Mouse (Mus musculus) forebrain, embryonic 14.5 days (tissue): ENCODE data around the gene Mrps26. TPM values are rescaled to one million over a fixed set of nuclear protein-coding genes. Genes with fewer than 3 reads are reported as not detected.
A peak's percentile ranks its signal among the peaks of the same experiment; 100 is the strongest.

ENCODE experiments used
- ATAC-seq: fragments of 200-750 bp; cut with Nextera tagmentation; 2 replicates; pipeline ENCODE4 v1.8.0; 2017; ENCODE audit warnings: mild to moderate bottlenecking, moderate library complexity
- DNase-seq: peaks from one replicate; pipeline ENCODE4 v3.0.0-alpha.2; 2015; ENCODE audit warnings: low spot score
- H3K27ac ChIP-seq: fragments of 300-500 bp; sonication (generic); 2 replicates; pipeline ENCODE4 v1.5.1; 2014; ENCODE audit warnings: low read depth, mild to moderate bottlenecking, control low read depth, low read length, moderate library complexity
- H3K27me3 ChIP-seq: fragments of 300-500 bp; sonication (generic); replicated peaks from 2 replicates; pipeline ENCODE4 v1.6.1; 2014; ENCODE audit warnings: low read length, control low read depth, mixed read lengths; ENCODE audit not compliant: control insufficient read depth, insufficient read depth
- H3K36me3 ChIP-seq: fragments of 300-500 bp; sonication (generic); 2 replicates; pipeline ENCODE4 v1.6.1; 2014; ENCODE audit warnings: low read length, control low read depth; ENCODE audit not compliant: control insufficient read depth, insufficient read depth
- H3K4me1 ChIP-seq: fragments of 300-500 bp; sonication (generic); 2 replicates; pipeline ENCODE4 v1.6.1; 2014; ENCODE audit warnings: antibody characterized with exemption, low read length, control low read depth; ENCODE audit not compliant: control insufficient read depth, insufficient read depth
- H3K4me2 ChIP-seq: fragments of 300-500 bp; sonication (generic); 2 replicates; pipeline ENCODE4 v1.6.1; 2014; ENCODE audit warnings: mild to moderate bottlenecking, control low read depth, low read length
- H3K4me3 ChIP-seq: fragments of 300-500 bp; sonication (generic); 2 replicates; pipeline ENCODE4 v1.5.1; 2014; ENCODE audit warnings: low read depth, low read length, control low read depth
- H3K9ac ChIP-seq: fragments of 300-500 bp; sonication (generic); 2 replicates; pipeline ENCODE4 v1.6.1; 2014; ENCODE audit warnings: mild to moderate bottlenecking, low read length, control low read depth, moderate library complexity
- H3K9me3 ChIP-seq: fragments of 300-500 bp; sonication (generic); replicated peaks from 2 replicates; pipeline ENCODE4 v1.6.1; 2016; ENCODE audit warnings: low read length, control low read depth, mixed read lengths; ENCODE audit not compliant: control insufficient read depth
- WGBS: fragments of 180-500 bp; shearing (Covaris S2); extraction: QIAGEN DNeasy Blood & Tissue Kit; methylation state at CpG from one replicate; pipeline ENCODE4 v1.1.7; 2014; 5-methylcytosine and 5-hydroxymethylcytosine counted together
- microRNA-seq: library from miRNA; unstranded; fragments of <30 nt; microRNA quantifications from one replicate; pipeline ENCODE4, GENCODE M21; 2016
- polyA plus RNA-seq: library from polyadenylated mRNA; unstranded; fragments of >200 nt; fragmentation: Nextera tagmentation; extraction: Ambion mirVana; gene quantifications from 2 replicates; pipeline ENCODE4 v1.2.1, GENCODE M21; 2014

Mrps26 gene
- polyA plus RNA-seq, 1 experiment from 2014 or later: 98.1 TPM

GRCm38 (mm10) chr2:130591016-130591415 is 27.5 kb downstream of the Mrps26 start:
- Histone ChIP-seq H3K4me2 (no peak overlapping the region), H3K27ac (no peak overlapping the region), H3K9ac (no peak overlapping the region), H3K9me3 (no peaks in the 10 kb centered on the region), H3K4me1 (no peaks in the 10 kb centered on the region), H3K27me3 (no peaks in the 10 kb centered on the region), H3K4me3 (no peak overlapping the region), H3K36me3 (peaks cover 34% of the 10 kb centered on the region)
- ATAC-seq: no peak
- no peak for DNase-seq
- WGBS: 97% methylated on average over 2 of the region's 2 CpGs

DNA sequence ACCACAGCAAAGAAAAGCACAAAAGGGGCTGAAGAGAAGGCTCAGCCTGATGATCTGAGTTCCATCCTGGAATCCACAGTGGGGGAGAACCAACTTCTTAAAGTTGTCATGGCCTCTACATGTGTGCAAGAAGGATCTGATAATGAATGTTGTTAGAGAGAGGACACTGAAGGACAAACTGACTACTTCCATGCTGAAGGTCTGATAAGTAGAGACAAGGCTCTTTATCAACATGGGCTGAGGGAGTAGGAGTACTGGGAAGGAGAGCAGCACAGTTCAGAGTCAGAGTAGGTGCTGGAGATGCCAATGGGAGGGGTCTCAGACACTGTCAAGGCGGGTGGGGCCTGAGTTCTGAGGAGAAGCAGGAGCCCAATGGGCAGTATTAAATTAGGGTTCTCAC is 32.1 kb downstream of the Mrps26 start:
- Histone ChIP-seq H3K4me2 (no peak overlapping the region), H3K9me3 (no peaks in the 10 kb centered on the region), H3K27ac (no peak overlapping the region), H3K4me1 (no peaks in the 10 kb centered on the region), H3K4me3 (no peak overlapping the region), H3K27me3 (no peaks in the 10 kb centered on the region), H3K9ac (no peak overlapping the region), H3K36me3 (peaks cover 68% of the 10 kb centered on the region)
- 85% methylated on average over 1 of the region's 1 CpGs for WGBS
- ATAC-seq (no peak), DNase-seq (no peak)

GRCm38 (mm10) chr2:130597601-130598010 is 34.1 kb downstream of the Mrps26 start:
- Histone ChIP-seq H3K4me3 (no peak overlapping the region), H3K9ac (no peak overlapping the region), H3K9me3 (no peaks in the 10 kb centered on the region), H3K36me3 (peaks cover 71% of the 10 kb centered on the region), H3K4me1 (no peaks in the 10 kb centered on the region), H3K4me2 (no peak overlapping the region), H3K27ac (no peak overlapping the region), H3K27me3 (no peaks in the 10 kb centered on the region)
- WGBS: 14% methylated on average over 1 of the region's 1 CpGs
- ATAC-seq (no peak), DNase-seq (peak; percentile 73)

DNA sequence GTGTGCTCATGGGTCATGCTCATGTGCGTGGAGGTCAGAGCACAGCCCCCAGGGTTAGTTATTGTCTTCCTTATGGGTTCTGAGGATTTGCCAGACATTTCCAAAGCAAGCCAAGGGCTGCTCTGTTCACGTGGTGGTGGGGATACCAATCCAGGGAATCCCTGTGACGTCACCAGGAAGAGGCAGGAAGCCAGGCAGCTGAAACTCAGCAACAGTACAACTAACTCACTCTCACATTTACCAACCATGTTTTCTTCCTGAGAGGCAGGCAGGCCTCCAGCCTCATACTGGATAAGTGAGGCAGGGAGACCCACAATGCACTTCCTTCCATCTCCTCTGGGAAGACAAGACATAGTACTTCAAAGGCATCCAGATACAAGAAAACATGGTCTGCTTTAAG is 34.9 kb downstream of the Mrps26 start:
- ATAC-seq (no peak), DNase-seq (no peak)
- peaks cover 76% of the 10 kb centered on the region for H3K36me3 ChIP-seq
- WGBS: 77% methylated on average over 3 of the region's 3 CpGs
- H3K4me3 ChIP-seq: no peak overlapping the region
- no peaks in the 10 kb centered on the region for H3K4me1 ChIP-seq
- H3K9ac ChIP-seq: no peak overlapping the region
- H3K4me2 ChIP-seq: no peak overlapping the region
- no peaks in the 10 kb centered on the region for H3K9me3 ChIP-seq
- no peak overlapping the region for H3K27ac ChIP-seq
- H3K27me3 ChIP-seq: no peaks in the 10 kb centered on the region

GRCm38 (mm10) chr2:130602195-130602594 is 38.7 kb downstream of the Mrps26 start:
- Histone ChIP-seq H3K9me3 (no peaks in the 10 kb centered on the region), H3K4me3 (no peak overlapping the region), H3K9ac (no peak overlapping the region), H3K4me1 (no peaks in the 10 kb centered on the region), H3K36me3 (peaks cover 62% of the 10 kb centered on the region), H3K27ac (no peak overlapping the region), H3K4me2 (no peak overlapping the region), H3K27me3 (no peaks in the 10 kb centered on the region)
- whole genome bisulfite sequencing: 90% methylated on average over 4 of the region's 4 CpGs
- DNase-seq: no peak
- ATAC-seq: no peak

DNA sequence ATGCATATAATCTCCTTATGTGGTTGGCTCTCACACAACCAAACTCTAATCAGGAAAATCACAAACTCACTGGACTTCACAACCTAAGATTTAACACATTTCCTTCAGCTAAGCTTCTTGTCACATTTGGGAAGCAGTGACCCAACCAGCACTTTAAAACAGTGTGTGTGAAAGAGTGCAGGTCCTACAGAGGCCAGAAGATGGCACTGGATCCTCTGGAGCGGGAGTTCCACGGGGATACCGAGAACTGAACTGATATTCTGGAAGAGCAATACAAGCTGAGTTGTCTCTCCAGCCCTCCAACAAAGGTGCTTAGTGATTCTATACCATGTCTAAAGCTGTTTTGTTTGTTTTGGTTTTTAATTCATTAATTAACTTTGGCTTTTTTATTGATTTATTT is 49.5 kb downstream of the Mrps26 start:
- Histone ChIP-seq H3K4me3 (no peak overlapping the region), H3K36me3 (peaks cover 32% of the 10 kb centered on the region), H3K9me3 (no peaks in the 10 kb centered on the region), H3K4me1 (no peaks in the 10 kb centered on the region), H3K27ac (no peak overlapping the region), H3K27me3 (no peaks in the 10 kb centered on the region), H3K9ac (no peak overlapping the region), H3K4me2 (no peak overlapping the region)
- WGBS: 69% methylated on average over 3 of the region's 3 CpGs
- peak; percentile 33 for DNase-seq
- ATAC-seq: no peak

Small RNA genes within 50 kb of the gene (microRNA-seq; reads per million reads assigned to microRNA genes)
- not detected for gene Gm23876

Other genes with a start within 250 kb of the Mrps26 start
- 10.1 and 10.9 TPM in 2 replicates for gene Cpxm1, start 166.2 kb upstream of the Mrps26 start, polyA plus RNA-seq
- not detected in 2 replicates for gene Gm28372, start 158.5 kb upstream of the Mrps26 start, polyA plus RNA-seq
- gene 1700020A23Rik, start 158.5 kb upstream of the Mrps26 start, polyA plus RNA-seq: not detected in 2 replicates
- gene Tmem239, start 157.3 kb upstream of the Mrps26 start, polyA plus RNA-seq: not detected in 2 replicates
- gene Vps16, start 139.4 kb upstream of the Mrps26 start, polyA plus RNA-seq: 92.2 and 99.3 TPM in 2 replicates
- 8.9 and 12.0 TPM in 2 replicates for gene Pced1a, start 139.0 kb upstream of the Mrps26 start, polyA plus RNA-seq
- gene Ptpra, start 113.5 kb upstream of the Mrps26 start, polyA plus RNA-seq: 130 and 135 TPM in 2 replicates
- gene Oxt, start 12.4 kb downstream of the Mrps26 start, polyA plus RNA-seq: 0.66 TPM in 1 of 2 replicates, not detected in the other
- gene Avp, start 18.8 kb downstream of the Mrps26 start, polyA plus RNA-seq: 17.7 and 27.0 TPM in 2 replicates
- gene Fastkd5, start 66.3 kb downstream of the Mrps26 start, polyA plus RNA-seq: 14.0 and 15.9 TPM in 2 replicates
- gene Ubox5, start 66.3 kb downstream of the Mrps26 start, polyA plus RNA-seq: 13.0 and 14.9 TPM in 2 replicates
- 1.6 and 2.5 TPM in 2 replicates for gene Lzts3, start 79.1 kb downstream of the Mrps26 start, polyA plus RNA-seq
- gene Ddrgk1, start 100.9 kb downstream of the Mrps26 start, polyA plus RNA-seq: 49.8 and 55.9 TPM in 2 replicates
- 125 and 131 TPM in 2 replicates for gene Itpa, start 103.9 kb downstream of the Mrps26 start, polyA plus RNA-seq
- 0.52 and 0.64 TPM in 2 replicates for gene Slc4a11, start 133.8 kb downstream of the Mrps26 start, polyA plus RNA-seq